Mouse (Mus musculus) stomach, embryonic 15.5 days (tissue): ENCODE results near the gene Chd9. TPM values are rescaled to one million over a fixed set of nuclear protein-coding genes. Genes with fewer than 3 reads are reported as not detected.

Source experiments
- ATAC-seq: fragments of 200-750 bp; cut with Nextera tagmentation; 2 replicates; pipeline ENCODE4 v1.8.0; 2017; ENCODE audit warnings: low read depth, moderate number of reproducible peaks, moderate TSS enrichment; ENCODE audit not compliant: insufficient read depth, low FRiP score
- H3K27ac ChIP-seq: fragments of 300-500 bp; sonication (generic); 2 replicates; pipeline ENCODE4 v1.5.1; 2015; ENCODE audit warnings: mild to moderate bottlenecking, inconsistent platforms
- H3K27me3 ChIP-seq: fragments of 300-500 bp; sonication (generic); replicated peaks from 2 replicates; pipeline ENCODE4 v1.6.1; 2015; ENCODE audit warnings: inconsistent platforms
- H3K36me3 ChIP-seq: fragments of 300-500 bp; sonication (generic); 2 replicates; pipeline ENCODE4 v1.6.1; 2015; ENCODE audit warnings: inconsistent platforms
- H3K4me1 ChIP-seq: fragments of 300-500 bp; sonication (generic); 2 replicates; pipeline ENCODE4 v1.6.1; 2015; ENCODE audit warnings: inconsistent platforms
- H3K4me2 ChIP-seq: fragments of 300-500 bp; sonication (generic); 2 replicates; pipeline ENCODE4 v1.6.1; 2015; ENCODE audit warnings: mild to moderate bottlenecking, inconsistent platforms
- H3K4me3 ChIP-seq: fragments of 300-500 bp; sonication (generic); replicated peaks from 2 replicates; pipeline ENCODE4 v1.5.1; 2015; ENCODE audit warnings: inconsistent platforms
- H3K9ac ChIP-seq: fragments of 300-500 bp; sonication (generic); 2 replicates; pipeline ENCODE4 v1.6.1; 2015; ENCODE audit warnings: inconsistent platforms
- H3K9me3 ChIP-seq: fragments of 300-500 bp; sonication (generic); 2 replicates; pipeline ENCODE4 v1.6.1; 2016; ENCODE audit warnings: inconsistent platforms
- WGBS: fragments of 180-500 bp; shearing (Covaris S2); methylation state at CpG from one replicate; pipeline ENCODE4 v1.1.7; 2015; 5-methylcytosine and 5-hydroxymethylcytosine counted together
- microRNA-seq: library from miRNA; unstranded; fragments of <30 nt; microRNA quantifications from one replicate; pipeline ENCODE4, GENCODE M21; 2016
- polyA plus RNA-seq: library from polyadenylated mRNA; unstranded; fragments of >200 nt; fragmentation: Nextera tagmentation; extraction: Ambion mirVana; gene quantifications from 2 replicates; pipeline ENCODE4 v1.2.1, GENCODE M21; 2015

The Chd9 gene
- polyA plus RNA-seq, 1 experiment from 2014 or later: 185 TPM

- no peak overlapping the region for H3K9ac ChIP-seq
- no peaks in the 10 kb centered on the region for H3K27me3 ChIP-seq
- H3K4me3 ChIP-seq: no peak overlapping the region
- WGBS: 62% methylated on average over 7 of the region's 7 CpGs
- H3K27ac ChIP-seq: no peak overlapping the region
- peak; percentile 47; the same call in 1 of the 2 replicates for ATAC-seq
- H3K36me3 ChIP-seq: peaks cover 11% of the 10 kb centered on the region; the same call in 1 of the 2 replicates
- no peaks in the 10 kb centered on the region for H3K9me3 ChIP-seq
- no peaks in the 10 kb centered on the region for H3K4me1 ChIP-seq
- H3K4me2 ChIP-seq: no peak overlapping the region
Observed at GRCm38 (mm10) chr8:91081911-91082310, 253.8 kb downstream of the Chd9 start.

GRCm38 (mm10) chr8:91082428-91082827 lies 254.3 kb downstream of the Chd9 start:
- Histone ChIP-seq H3K4me3 (no peak overlapping the region), H3K9me3 (no peaks in the 10 kb centered on the region), H3K9ac (no peak overlapping the region), H3K27me3 (no peaks in the 10 kb centered on the region), H3K4me2 (no peak overlapping the region), H3K4me1 (no peaks in the 10 kb centered on the region), H3K36me3 (peaks cover 11% of the 10 kb centered on the region; the same call in 1 of the 2 replicates), H3K27ac (no peak overlapping the region)
- 87% methylated on average over 12 of the region's 12 CpGs for WGBS
- no peak for ATAC-seq

GRCm38 (mm10) chr8:91088452-91088851 lies 260.3 kb downstream of the Chd9 start:
- Histone ChIP-seq H3K27ac (no peak overlapping the region), H3K9me3 (no peaks in the 10 kb centered on the region), H3K36me3 (peaks cover 3% of the 10 kb centered on the region; the same call in 1 of the 2 replicates), H3K27me3 (no peaks in the 10 kb centered on the region), H3K4me2 (no peak overlapping the region), H3K4me1 (no peaks in the 10 kb centered on the region), H3K4me3 (no peak overlapping the region), H3K9ac (no peak overlapping the region)
- no peak for ATAC-seq
- 92% methylated on average over 7 of the region's 7 CpGs for WGBS

- no peak for ATAC-seq
Observed at GRCm38 (mm10) chr8:91089601-91090000, 261.4 kb downstream of the Chd9 start.

GRCm38 (mm10) chr8:91094135-91094534 lies 266.0 kb downstream of the Chd9 start:
- 62% methylated on average over 5 of the region's 5 CpGs for WGBS

More at GRCm38 (mm10) chr8:91089601-91090000, 261.4 kb downstream of the Chd9 start:
- no peaks in the 10 kb centered on the region for H3K4me1 ChIP-seq
- H3K4me3 ChIP-seq: no peak overlapping the region
- peaks cover 3% of the 10 kb centered on the region; the same call in 1 of the 2 replicates for H3K36me3 ChIP-seq
- no peaks in the 10 kb centered on the region for H3K9me3 ChIP-seq
- H3K9ac ChIP-seq: no peak overlapping the region
- H3K4me2 ChIP-seq: no peak overlapping the region
- H3K27me3 ChIP-seq: no peaks in the 10 kb centered on the region
- H3K27ac ChIP-seq: no peak overlapping the region
- WGBS: 72% methylated on average over 2 of the region's 2 CpGs

GRCm38 (mm10) chr8:91098106-91098505 lies 270.0 kb downstream of the Chd9 start:
- no peaks in the 10 kb centered on the region for H3K9me3 ChIP-seq
- 88% methylated on average over 6 of the region's 6 CpGs for WGBS
- no peak overlapping the region for H3K4me3 ChIP-seq
- no peaks in the 10 kb centered on the region for H3K4me1 ChIP-seq
- no peak overlapping the region for H3K27ac ChIP-seq
- ATAC-seq: no peak
- H3K36me3 ChIP-seq: peaks cover 13% of the 10 kb centered on the region; the same call in 1 of the 2 replicates
- no peak overlapping the region for H3K4me2 ChIP-seq
- no peaks in the 10 kb centered on the region for H3K27me3 ChIP-seq
- no peak overlapping the region for H3K9ac ChIP-seq

More at GRCm38 (mm10) chr8:91094135-91094534, 266.0 kb downstream of the Chd9 start:
- no peaks in the 10 kb centered on the region for H3K4me1 ChIP-seq
- no peak for ATAC-seq
- no peak overlapping the region for H3K4me3 ChIP-seq
- H3K36me3 ChIP-seq: peaks cover 10% of the 10 kb centered on the region; the same call in 1 of the 2 replicates
- no peaks in the 10 kb centered on the region for H3K27me3 ChIP-seq
- H3K9me3 ChIP-seq: no peaks in the 10 kb centered on the region
- H3K27ac ChIP-seq: no peak overlapping the region
- no peak overlapping the region for H3K9ac ChIP-seq
- no peak overlapping the region for H3K4me2 ChIP-seq

Small RNA genes within 50 kb of the gene (microRNA-seq; reads per million reads assigned to microRNA genes)
- gene Gm44382: not detected

Other genes with a start within 250 kb of the Chd9 start
- gene Gm19935, start 11.0 kb upstream of the Chd9 start, polyA plus RNA-seq: not detected in 2 replicates
- 14.8 and 17.2 TPM in 2 replicates for gene Rbl2, start 241.7 kb downstream of the Chd9 start, polyA plus RNA-seq